Mouse (Mus musculus): ENCODE results near the gene Gm10644. TPM values are rescaled to one million over a fixed set of nuclear protein-coding genes. Genes with fewer than 3 reads are reported as not detected.

Gm10644 gene
- polyA plus RNA-seq (2015; fragmentation: Nextera tagmentation; extraction: Ambion mirVana) = 0.63 and 1.3 TPM in 2 replicates

- H3K4me2 ChIP-seq (ENCODE audit: low read length) = peak within 1 kb of the TSS; percentile 97
- peak within 1 kb of the TSS; percentile 54 for H3K9ac ChIP-seq (replicated peaks; ENCODE audit: low read depth, low read length)
- H3K4me3 ChIP-seq (replicated peaks; ENCODE audit: low read length) = peak within 1 kb of the TSS; percentile 69
- H3K36me3 ChIP-seq (ENCODE audit: control insufficient read depth, insufficient read depth) = no peaks in the 10 kb centered on the region
- no peak within 1 kb of the TSS for H3K27ac ChIP-seq (ENCODE audit: low read length)
- peak; percentile 99 for ATAC-seq
- no peaks in the 10 kb centered on the region for H3K27me3 ChIP-seq (replicated peaks; ENCODE audit: control insufficient read depth, insufficient read depth, low read length)
- WGBS = under 1% methylated on average over 75 of the region's 75 CpGs
- H3K4me1 ChIP-seq (replicated peaks; ENCODE audit: control insufficient read depth, insufficient read depth, low read length) = peaks cover 15% of the 10 kb centered on the region
- no peaks in the 10 kb centered on the region for H3K9me3 ChIP-seq (ENCODE audit: control insufficient read depth, low read length)
Observed at GRCm38 (mm10) chr8:83955106-83955957, at the start of gene Gm10644, which contains the start of gene Asf1b. Gm10644 (minus strand) TSS chr8:83955205. Asf1b (plus strand) TSS chr8:83955507.

GRCm38 (mm10) chr8:84004533-84005201 is 49.7 kb upstream of the Gm10644 start:
- peak; percentile 91 for ATAC-seq
- under 1% methylated on average over 30 of the region's 30 CpGs for WGBS
- Histone ChIP-seq H3K36me3 (ENCODE audit: control insufficient read depth, insufficient read depth) (no peaks in the 10 kb centered on the region), H3K4me2 (ENCODE audit: low read length) (peak overlapping the region; percentile 92), H3K9me3 (ENCODE audit: control insufficient read depth, low read length) (no peaks in the 10 kb centered on the region), H3K27ac (ENCODE audit: low read length) (peak overlapping the region; percentile 70), H3K4me3 (replicated peaks; ENCODE audit: low read length) (peak overlapping the region; percentile 70), H3K4me1 (replicated peaks; ENCODE audit: control insufficient read depth, insufficient read depth, low read length) (peaks cover 21% of the 10 kb centered on the region), H3K9ac (replicated peaks; ENCODE audit: low read depth, low read length) (peak overlapping the region; percentile 78), H3K27me3 (replicated peaks; ENCODE audit: control insufficient read depth, insufficient read depth, low read length) (peaks cover 7% of the 10 kb centered on the region; the same call in 1 of the 2 replicates)

- Histone ChIP-seq H3K9ac (replicated peaks; ENCODE audit: low read depth, low read length) (peak overlapping the region; percentile 78), H3K9me3 (ENCODE audit: control insufficient read depth, low read length) (no peaks in the 10 kb centered on the region), H3K36me3 (ENCODE audit: control insufficient read depth, insufficient read depth) (no peaks in the 10 kb centered on the region), H3K4me2 (ENCODE audit: low read length) (peak overlapping the region; percentile 92), H3K27ac (ENCODE audit: low read length) (no peak overlapping the region), H3K4me1 (replicated peaks; ENCODE audit: control insufficient read depth, insufficient read depth, low read length) (peaks cover 30% of the 10 kb centered on the region), H3K4me3 (replicated peaks; ENCODE audit: low read length) (peak overlapping the region; percentile 70), H3K27me3 (replicated peaks; ENCODE audit: control insufficient read depth, insufficient read depth, low read length) (peaks cover 4% of the 10 kb centered on the region; the same call in 1 of the 2 replicates)
- ATAC-seq = no peak
- 79% methylated on average over 6 of the region's 6 CpGs for WGBS
Observed at GRCm38 (mm10) chr8:84003612-84004246, 48.7 kb upstream of the Gm10644 start.

- Histone ChIP-seq H3K9me3 (ENCODE audit: control insufficient read depth, low read length) (no peaks in the 10 kb centered on the region), H3K4me2 (ENCODE audit: low read length) (no peak overlapping the region), H3K4me3 (replicated peaks; ENCODE audit: low read length) (no peak overlapping the region), H3K27me3 (replicated peaks; ENCODE audit: control insufficient read depth, insufficient read depth, low read length) (peaks cover 4% of the 10 kb centered on the region; the same call in 1 of the 2 replicates), H3K4me1 (replicated peaks; ENCODE audit: control insufficient read depth, insufficient read depth, low read length) (peaks cover 34% of the 10 kb centered on the region), H3K9ac (replicated peaks; ENCODE audit: low read depth, low read length) (no peak overlapping the region), H3K36me3 (ENCODE audit: control insufficient read depth, insufficient read depth) (no peaks in the 10 kb centered on the region), H3K27ac (ENCODE audit: low read length) (no peak overlapping the region)
- no peak for ATAC-seq
- WGBS = 50% methylated on average over 12 of the region's 12 CpGs
Observed at GRCm38 (mm10) chr8:84002957-84003611, 48.1 kb upstream of the Gm10644 start.

- no peaks in the 10 kb centered on the region for H3K36me3 ChIP-seq (ENCODE audit: control insufficient read depth, insufficient read depth)
- no peak within 1 kb of the TSS for H3K4me2 ChIP-seq (ENCODE audit: low read length)
- H3K9me3 ChIP-seq (ENCODE audit: control insufficient read depth, low read length) = no peaks in the 10 kb centered on the region
- H3K9ac ChIP-seq (replicated peaks; ENCODE audit: low read depth, low read length) = 0 out of 2 replicates have a peak within 1 kb of the TSS, but pooled peaks have one; percentile 27
- ATAC-seq = no peak
- WGBS = 20% methylated on average over 61 of the region's 61 CpGs
- H3K27ac ChIP-seq (ENCODE audit: low read length) = no peak within 1 kb of the TSS
- H3K4me1 ChIP-seq (replicated peaks; ENCODE audit: control insufficient read depth, insufficient read depth, low read length) = peaks cover 36% of the 10 kb centered on the region
- no peak within 1 kb of the TSS for H3K4me3 ChIP-seq (replicated peaks; ENCODE audit: low read length)
- peaks cover 4% of the 10 kb centered on the region; the same call in 1 of the 2 replicates for H3K27me3 ChIP-seq (replicated peaks; ENCODE audit: control insufficient read depth, insufficient read depth, low read length)
Observed at GRCm38 (mm10) chr8:84001281-84002000, 46.4 kb upstream of the Gm10644 start, which contains the start of gene 1700067K01Rik. 1700067K01Rik (plus strand) TSS chr8:84001502.

- H3K4me1 ChIP-seq (replicated peaks; ENCODE audit: control insufficient read depth, insufficient read depth, low read length) = peaks cover 37% of the 10 kb centered on the region
- no peak overlapping the region for H3K27ac ChIP-seq (ENCODE audit: low read length)
- 95% methylated on average over 2 of the region's 2 CpGs for WGBS
- no peaks in the 10 kb centered on the region for H3K36me3 ChIP-seq (ENCODE audit: control insufficient read depth, insufficient read depth)
- peaks cover 4% of the 10 kb centered on the region; the same call in 1 of the 2 replicates for H3K27me3 ChIP-seq (replicated peaks; ENCODE audit: control insufficient read depth, insufficient read depth, low read length)
- H3K9ac ChIP-seq (replicated peaks; ENCODE audit: low read depth, low read length) = no peak overlapping the region
- H3K4me3 ChIP-seq (replicated peaks; ENCODE audit: low read length) = no peak overlapping the region
- H3K9me3 ChIP-seq (ENCODE audit: control insufficient read depth, low read length) = no peaks in the 10 kb centered on the region
- H3K4me2 ChIP-seq (ENCODE audit: low read length) = no peak overlapping the region
- no peak for ATAC-seq
Observed at GRCm38 (mm10) chr8:83999825-84000224, 44.8 kb upstream of the Gm10644 start.

- WGBS = 61% methylated on average over 16 of the region's 16 CpGs
- Histone ChIP-seq H3K9ac (replicated peaks; ENCODE audit: low read depth, low read length) (peak overlapping the region; percentile 62), H3K4me1 (replicated peaks; ENCODE audit: control insufficient read depth, insufficient read depth, low read length) (peaks cover 34% of the 10 kb centered on the region), H3K4me2 (ENCODE audit: low read length) (peak overlapping the region; percentile 81), H3K36me3 (ENCODE audit: control insufficient read depth, insufficient read depth) (no peaks in the 10 kb centered on the region), H3K27ac (ENCODE audit: low read length) (no peak overlapping the region), H3K4me3 (replicated peaks; ENCODE audit: low read length) (peak overlapping the region; percentile 70), H3K27me3 (replicated peaks; ENCODE audit: control insufficient read depth, insufficient read depth, low read length) (peaks cover 4% of the 10 kb centered on the region; the same call in 1 of the 2 replicates), H3K9me3 (ENCODE audit: control insufficient read depth, low read length) (no peaks in the 10 kb centered on the region)
- no peak for ATAC-seq
Observed at GRCm38 (mm10) chr8:83999057-83999705, 44.2 kb upstream of the Gm10644 start.

Data from forebrain, embryonic 16.5 days (tissue).